Mouse (Mus musculus) liver, embryonic 11.5 days (tissue): ENCODE measurements around the gene 1190002N15Rik. TPM values are rescaled to one million over a fixed set of nuclear protein-coding genes. Genes with fewer than 3 reads are reported as not detected.

Experiments used
- ATAC-seq: fragments of 200-750 bp; cut with Nextera tagmentation; replicated peaks from 2 replicates; pipeline ENCODE4 v1.8.0; 2017; ENCODE audit warnings: moderate number of reproducible peaks, mild to moderate bottlenecking, moderate TSS enrichment, moderate library complexity; ENCODE audit not compliant: low FRiP score
- DNase-seq: peaks from one replicate; pipeline ENCODE4 v3.0.0-alpha.2; 2017; ENCODE audit warnings: low spot score
- H3K27ac ChIP-seq: fragments of 300-500 bp; sonication (generic); 2 replicates; pipeline ENCODE4 v1.5.1; 2014; ENCODE audit warnings: mild to moderate bottlenecking, low read depth, low read length, control low read depth
- H3K27me3 ChIP-seq: fragments of 300-500 bp; sonication (generic); replicated peaks from 2 replicates; pipeline ENCODE4 v1.6.1; 2014; ENCODE audit warnings: low read length, mixed read lengths; ENCODE audit not compliant: control insufficient read depth, insufficient read depth
- H3K36me3 ChIP-seq: fragments of 300-500 bp; sonication (generic); 2 replicates; pipeline ENCODE4 v1.6.1; 2014; ENCODE audit warnings: mild to moderate bottlenecking, low read length, moderate library complexity, mixed read lengths; ENCODE audit not compliant: control insufficient read depth, insufficient read depth
- H3K4me1 ChIP-seq: fragments of 300-500 bp; sonication (generic); replicated peaks from 2 replicates; pipeline ENCODE4 v1.6.1; 2014; ENCODE audit warnings: low read length, mixed read lengths; ENCODE audit not compliant: control insufficient read depth, insufficient read depth
- H3K4me2 ChIP-seq: fragments of 300-500 bp; sonication (generic); 2 replicates; pipeline ENCODE4 v1.6.1; 2014; ENCODE audit warnings: mild to moderate bottlenecking, control low read depth, moderate library complexity
- H3K4me3 ChIP-seq: fragments of 300-500 bp; sonication (generic); 2 replicates; pipeline ENCODE4 v1.5.1; 2014; ENCODE audit warnings: low read depth, low read length, control low read depth
- H3K9ac ChIP-seq: fragments of 300-500 bp; sonication (generic); 2 replicates; pipeline ENCODE4 v1.6.1; 2014; ENCODE audit warnings: low read depth, low read length, control low read depth
- H3K9me3 ChIP-seq: fragments of 300-500 bp; sonication (generic); 2 replicates; pipeline ENCODE4 v1.6.1; 2016; ENCODE audit warnings: low read length, inconsistent platforms, mixed read lengths; ENCODE audit not compliant: control insufficient read depth
- WGBS: fragments of 180-500 bp; shearing (Covaris S2); extraction: QIAGEN DNeasy Blood & Tissue Kit; methylation state at CpG from one replicate; pipeline ENCODE4 v1.1.7; 2014; 5-methylcytosine and 5-hydroxymethylcytosine counted together
- polyA plus RNA-seq: library from polyadenylated mRNA; unstranded; fragments of >200 nt; fragmentation: Nextera tagmentation; extraction: Ambion mirVana; gene quantifications from 2 replicates; pipeline ENCODE4 v1.2.1, GENCODE M21; 2014

Gene 1190002N15Rik
- polyA plus RNA-seq, 1 experiment from 2014 or later: 18.9 TPM

GRCm38 (mm10) chr9:94491467-94491866 is 46.4 kb downstream of the 1190002N15Rik start:
- DNase-seq (no peak), ATAC-seq (no peak)
- no peaks in the 10 kb centered on the region for H3K4me1 ChIP-seq
- no peak overlapping the region for H3K4me3 ChIP-seq
- no peak overlapping the region for H3K9ac ChIP-seq
- H3K9me3 ChIP-seq: no peaks in the 10 kb centered on the region
- no peak overlapping the region for H3K27ac ChIP-seq
- no peak overlapping the region for H3K4me2 ChIP-seq
- 59% methylated on average over 9 of the region's 9 CpGs for WGBS
- no peaks in the 10 kb centered on the region for H3K27me3 ChIP-seq
- H3K36me3 ChIP-seq: no peaks in the 10 kb centered on the region

- 79% methylated on average over 2 of the region's 2 CpGs for WGBS
- Histone ChIP-seq H3K4me3 (no peak overlapping the region), H3K36me3 (no peaks in the 10 kb centered on the region), H3K4me2 (no peak overlapping the region), H3K9ac (no peak overlapping the region), H3K27me3 (no peaks in the 10 kb centered on the region), H3K27ac (no peak overlapping the region), H3K9me3 (no peaks in the 10 kb centered on the region), H3K4me1 (no peaks in the 10 kb centered on the region)
- DNase-seq (no peak), ATAC-seq (no peak)
Observed at GRCm38 (mm10) chr9:94487976-94488375, 49.9 kb downstream of the 1190002N15Rik start.

DNA sequence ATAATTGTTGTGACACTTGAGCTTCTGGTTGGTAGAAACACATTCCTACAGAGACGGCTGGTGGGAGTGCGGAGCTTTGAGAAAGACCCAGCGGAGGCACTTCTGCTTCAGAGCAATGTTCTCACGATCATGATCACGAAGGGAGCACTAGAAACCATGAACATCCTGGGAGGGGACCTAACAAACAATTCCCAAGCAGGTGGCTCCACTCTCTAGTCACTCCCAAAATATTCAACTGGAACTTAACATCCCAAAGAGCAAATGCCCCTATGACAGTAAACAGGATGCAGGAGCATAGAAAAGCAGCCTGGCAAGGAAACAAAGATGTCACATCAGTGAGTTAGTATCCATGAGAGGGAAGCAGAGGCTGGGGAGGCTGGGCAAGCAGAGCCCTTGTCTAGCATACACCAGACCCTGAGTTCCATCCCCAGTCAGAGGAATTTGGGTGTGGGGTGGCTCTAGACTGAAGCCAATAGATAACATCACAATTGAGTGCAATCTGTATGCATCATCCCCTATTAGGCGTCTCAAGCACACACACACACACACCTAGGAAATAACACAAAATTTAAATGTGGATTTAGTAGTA is 54.5 kb downstream of the 1190002N15Rik start:
- Histone ChIP-seq H3K27ac (no peak overlapping the region), H3K4me1 (no peaks in the 10 kb centered on the region)

GRCm38 (mm10) chr9:94482215-94482975 is 55.5 kb downstream of the 1190002N15Rik start:
- DNase-seq (no peak), ATAC-seq (no peak)
- Histone ChIP-seq H3K27ac (no peak overlapping the region), H3K9me3 (no peaks in the 10 kb centered on the region), H3K4me2 (no peak overlapping the region), H3K4me3 (no peak overlapping the region), H3K4me1 (no peaks in the 10 kb centered on the region), H3K27me3 (no peaks in the 10 kb centered on the region), H3K9ac (no peak overlapping the region), H3K36me3 (no peaks in the 10 kb centered on the region)
- WGBS: 87% methylated on average over 10 of the region's 10 CpGs

More for the DNA sequence above, 54.5 kb downstream of the 1190002N15Rik start:
- Histone ChIP-seq H3K4me2 (no peak overlapping the region), H3K9me3 (no peaks in the 10 kb centered on the region), H3K9ac (no peak overlapping the region), H3K36me3 (no peaks in the 10 kb centered on the region), H3K27me3 (no peaks in the 10 kb centered on the region), H3K4me3 (no peak overlapping the region)
- ATAC-seq: no peak
- 76% methylated on average over 6 of the region's 6 CpGs for WGBS
- no peak for DNase-seq

GRCm38 (mm10) chr9:94481057-94481456 is 56.8 kb downstream of the 1190002N15Rik start:
- H3K36me3 ChIP-seq: no peaks in the 10 kb centered on the region
- DNase-seq (no peak), ATAC-seq (no peak)
- H3K4me3 ChIP-seq: no peak overlapping the region
- H3K4me2 ChIP-seq: no peak overlapping the region
- no peak overlapping the region for H3K27ac ChIP-seq
- no peaks in the 10 kb centered on the region for H3K4me1 ChIP-seq
- no peak overlapping the region for H3K9ac ChIP-seq
- no peaks in the 10 kb centered on the region for H3K9me3 ChIP-seq
- no peaks in the 10 kb centered on the region for H3K27me3 ChIP-seq
- WGBS: 87% methylated on average over 16 of the region's 16 CpGs

DNA sequence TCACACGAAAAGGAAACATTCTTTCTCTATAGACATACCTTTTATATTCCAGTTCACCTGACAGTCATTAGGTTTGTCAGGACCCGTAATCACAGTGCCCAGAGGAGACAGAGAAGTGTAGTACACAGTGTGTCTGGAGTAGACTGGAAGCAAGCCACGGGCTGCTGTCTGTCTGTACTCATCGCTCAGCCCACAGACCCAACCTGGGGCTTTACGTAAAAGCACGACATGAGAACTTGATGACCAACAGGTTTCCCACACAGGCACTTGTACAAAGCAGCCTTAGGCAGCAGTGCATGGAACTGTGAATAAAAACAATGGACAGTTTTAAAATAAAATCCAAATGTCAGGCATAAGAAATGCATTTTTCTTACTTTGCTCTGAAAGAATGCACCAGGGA is 58.5 kb downstream of the 1190002N15Rik start:
- DNase-seq (no peak), ATAC-seq (no peak)
- no peaks in the 10 kb centered on the region for H3K27me3 ChIP-seq
- WGBS: 84% methylated on average over 6 of the region's 6 CpGs
- no peaks in the 10 kb centered on the region for H3K36me3 ChIP-seq
- H3K4me2 ChIP-seq: no peak overlapping the region
- no peaks in the 10 kb centered on the region for H3K4me1 ChIP-seq
- H3K9me3 ChIP-seq: no peaks in the 10 kb centered on the region
- no peak overlapping the region for H3K27ac ChIP-seq
- H3K9ac ChIP-seq: no peak overlapping the region
- H3K4me3 ChIP-seq: no peak overlapping the region

- WGBS: 73% methylated on average over 6 of the region's 6 CpGs
- no peak for DNase-seq
Observed at GRCm38 (mm10) chr9:94478954-94479353, 58.9 kb downstream of the 1190002N15Rik start.

DNA sequence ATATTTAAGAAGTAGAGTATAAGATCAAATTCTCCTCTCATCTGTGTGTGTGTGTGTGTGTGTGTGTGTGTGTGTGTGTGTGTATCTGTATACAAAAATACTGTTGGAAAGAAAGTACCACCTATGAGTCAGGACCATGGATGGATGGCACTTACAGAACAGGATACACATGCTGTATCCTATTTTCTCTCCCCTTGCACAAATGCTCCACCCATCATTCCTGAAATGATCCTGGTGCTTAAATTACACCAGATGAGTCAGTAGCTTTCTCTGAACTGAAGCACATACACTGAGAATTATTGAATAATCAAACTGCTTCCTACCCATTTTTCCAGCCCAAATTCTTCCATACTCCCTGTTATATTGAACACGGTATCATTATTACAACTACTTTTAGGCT is 61.9 kb downstream of the 1190002N15Rik start:
- WGBS: 88% methylated on average over 1 of the region's 1 CpGs
- no peaks in the 10 kb centered on the region for H3K36me3 ChIP-seq
- H3K4me2 ChIP-seq: no peak overlapping the region
- H3K4me3 ChIP-seq: no peak overlapping the region
- DNase-seq (no peak), ATAC-seq (no peak)
- H3K9ac ChIP-seq: no peak overlapping the region
- H3K27ac ChIP-seq: no peak overlapping the region
- H3K27me3 ChIP-seq: no peaks in the 10 kb centered on the region
- no peaks in the 10 kb centered on the region for H3K9me3 ChIP-seq
- H3K4me1 ChIP-seq: no peaks in the 10 kb centered on the region

More at GRCm38 (mm10) chr9:94478954-94479353, 58.9 kb downstream of the 1190002N15Rik start:
- Histone ChIP-seq H3K9me3 (no peaks in the 10 kb centered on the region), H3K27ac (no peak overlapping the region), H3K9ac (no peak overlapping the region), H3K36me3 (no peaks in the 10 kb centered on the region), H3K27me3 (no peaks in the 10 kb centered on the region), H3K4me1 (no peaks in the 10 kb centered on the region), H3K4me2 (no peak overlapping the region), H3K4me3 (no peak overlapping the region)
- no peak for ATAC-seq

DNA sequence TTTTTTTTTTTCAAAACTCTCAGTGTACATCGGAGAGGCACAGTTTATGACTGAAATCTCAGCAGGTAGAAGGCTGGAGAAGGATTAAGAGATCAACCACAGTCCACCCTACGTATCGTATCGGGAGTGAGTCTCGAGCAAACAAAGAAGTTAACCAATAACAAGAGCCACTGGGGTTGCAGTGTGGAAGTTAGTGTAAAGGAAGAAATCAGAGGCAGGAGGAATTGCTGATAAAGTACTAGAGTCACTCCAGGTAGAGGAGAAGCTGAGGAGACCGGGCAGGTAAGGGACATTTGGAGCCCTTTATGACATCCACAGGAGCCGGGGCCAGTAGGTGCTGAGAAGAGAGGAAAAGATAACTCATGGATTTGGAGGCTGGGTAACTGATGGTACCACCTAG is 64.0 kb downstream of the 1190002N15Rik start:
- Histone ChIP-seq H3K36me3 (no peaks in the 10 kb centered on the region), H3K4me3 (no peak overlapping the region), H3K27ac (no peak overlapping the region), H3K9ac (no peak overlapping the region), H3K4me1 (no peaks in the 10 kb centered on the region), H3K27me3 (no peaks in the 10 kb centered on the region), H3K4me2 (0 out of 2 replicates have a peak overlapping the region, but pooled peaks have one; percentile 29), H3K9me3 (no peaks in the 10 kb centered on the region)
- DNase-seq (no peak), ATAC-seq (no peak; the same call in 1 of the 2 replicates)
- 71% methylated on average over 7 of the region's 7 CpGs for WGBS
